ENCODE assay signal across 15 mouse cellular contexts in the genomic region with DNA sequence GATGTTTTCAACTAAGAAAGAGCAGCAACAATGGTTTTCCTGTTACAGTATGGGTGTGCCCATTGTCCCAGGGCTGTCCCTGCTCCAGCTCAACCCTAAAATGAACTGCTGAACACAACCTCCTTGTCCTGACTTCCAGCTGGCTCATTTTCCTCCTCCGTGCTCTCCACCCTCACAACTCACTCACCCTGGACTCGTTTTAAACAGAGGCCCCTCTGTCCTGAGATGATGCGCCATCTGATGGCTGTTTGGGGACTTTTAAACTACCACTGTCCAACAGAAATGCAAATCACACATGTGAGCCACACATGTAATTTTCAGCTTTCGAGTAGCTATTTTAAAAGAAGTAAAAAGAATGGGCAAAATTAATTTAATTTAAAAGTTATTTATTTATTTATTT. TPM values are rescaled to one million over a fixed set of nuclear protein-coding genes. Genes with fewer than 3 reads are reported as not detected.
DNase-seq lines count a peak whose midpoint lies in the region; ATAC-seq and TF ChIP-seq lines count a peak whose summit lies in the region.
"Had no signal": no experiment of that assay in that cellular context is flagged by ENCODE, and none has a peak within 500 bp of the region (broad histone marks: within the 10 kb centered on the region; RNA-seq: fewer than 3 reads in every experiment).

No protein-coding gene starts in this region.

- H3K36me3 ChIP-seq in lung, embryonic 14.5 days (ENCODE audit: insufficient read depth), result no peaks in the 10 kb centered on the region
- H3K36me3 ChIP-seq: embryonic facial prominence, embryonic 15.5 days; kidney, embryonic 15.5 days had no signal

- WGBS in lung, embryonic 14.5 days, result 33% methylated on average over 4 of the region's 4 CpGs

- no peaks in the 10 kb centered on the region for H3K4me1 ChIP-seq in lung, embryonic 14.5 days (ENCODE audit: insufficient read depth)

- no peaks in the 10 kb centered on the region for H3K9me3 ChIP-seq in lung, embryonic 14.5 days (ENCODE audit: low read depth, low read length)
- H3K9me3 ChIP-seq: embryonic facial prominence, embryonic 15.5 days; kidney, embryonic 15.5 days had no signal

- peak; percentile 44 for DNase-seq in gastrocnemius, postnatal 14 days
- no peak for DNase-seq in gastrocnemius, adult 8-10 months (ENCODE audit: low spot score in 2 of 2)
- DNase-seq in lung, embryonic 14.5 days, result peak; percentile 46
- DNase-seq in lung, postnatal 14 days, result no peak
- peak; percentile 21 for DNase-seq in R1 (ENCODE audit: low read depth, low spot score)
- DNase-seq in induced T-regulatory cell, adult 2 months (ENCODE audit: low read depth), result peak; percentile 12
- DNase-seq in urinary bladder, postnatal 25 days (ENCODE audit: low spot score), result no peak
- no peak for DNase-seq in c-Kit-positive CD71-positive TER-119-positive erythroid progenitor cells, embryonic 14.5 days (ENCODE audit: low spot score)
- DNase-seq: cerebellum, adult 11-12 months; thymus, postnatal 36 days had no signal

- H3K27ac ChIP-seq in lung, embryonic 14.5 days (ENCODE audit: low read depth), result no peak overlapping the region
- H3K27ac ChIP-seq: embryonic facial prominence, embryonic 15.5 days; kidney, embryonic 15.5 days had no signal

- H3K9ac ChIP-seq in lung, embryonic 14.5 days, result no peak overlapping the region
- H3K9ac ChIP-seq: embryonic facial prominence, embryonic 15.5 days; kidney, embryonic 15.5 days had no signal

- intact Hi-C loops in gastrocnemius, postnatal 14 days (cut with DNase I; ENCODE audit: low total_unique reads), result no loop called here

- no peak for ATAC-seq in lung, embryonic 14.5 days (ENCODE audit: insufficient read depth)
- ATAC-seq: CD4-positive, CD25-positive, alpha-beta regulatory T cell, adult 4 months had no signal

- no peak overlapping the region for H3K4me2 ChIP-seq in lung, embryonic 14.5 days
- H3K4me2 ChIP-seq: embryonic facial prominence, embryonic 15.5 days; kidney, embryonic 15.5 days had no signal

- H3K27me3 ChIP-seq in lung, embryonic 14.5 days (ENCODE audit: insufficient read depth, low read length), result no peaks in the 10 kb centered on the region
- H3K27me3 ChIP-seq: embryonic facial prominence, embryonic 15.5 days; kidney, embryonic 15.5 days had no signal

- TF ChIP-seq CTCF in lung, embryonic 14.5 days (IDR thresholded peaks at IDR 0.05; ENCODE audit: low read depth), result peak; percentile 36; the same call in 1 of the 2 replicates

- no peak overlapping the region for H3K4me3 ChIP-seq in lung, embryonic 14.5 days (ENCODE audit: low read depth, low read length)
- H3K4me3 ChIP-seq: embryonic facial prominence, embryonic 15.5 days; kidney, embryonic 15.5 days; myocyte had no signal

RNA-seq across cellular contexts. Expression of a gene that starts 2.3 kb away (rescaled TPM):
- total RNA-seq in gastrocnemius, postnatal 14 days (2021), result 1 to 10 TPM; 1.3 to 1.7 TPM
- 1 to 10 TPM in 1 of 4 experiments, under 1 TPM in 3; 0.29 to 1.1 (median 0.71) TPM for total RNA-seq in gastrocnemius, adult 8-10 months (2022)
- polyA plus RNA-seq in lung, embryonic 14.5 days (2014; fragmentation: Nextera tagmentation; extraction: Ambion mirVana), result 0.93 and 1.3 TPM in 2 replicates

RNA-seq across cellular contexts. Expression of a gene that starts 2.8 kb away (rescaled TPM):
- 1 to 10 TPM; 8.3 to 8.8 TPM for total RNA-seq in gastrocnemius, postnatal 14 days (2021)
- 1 to 10 TPM; 3.3 to 4.3 (median 4.1) TPM for total RNA-seq in gastrocnemius, adult 8-10 months (2022)
- polyA plus RNA-seq in lung, embryonic 14.5 days (2014; fragmentation: Nextera tagmentation; extraction: Ambion mirVana), result 11.4 and 12.7 TPM in 2 replicates

RNA-seq across cellular contexts. Expression of a gene that starts 24.7 kb away (rescaled TPM):
- 10 to 100 TPM; 18.9 to 21.7 TPM for total RNA-seq in gastrocnemius, postnatal 14 days (2021)
- 1 to 10 TPM; 4.9 to 9.2 (median 7.2) TPM for total RNA-seq in gastrocnemius, adult 8-10 months (2022)
- polyA plus RNA-seq in lung, embryonic 14.5 days (2014; fragmentation: Nextera tagmentation; extraction: Ambion mirVana), result 252 and 263 TPM in 2 replicates

RNA-seq across cellular contexts. Expression of a gene that starts 24.8 kb away (rescaled TPM):
- total RNA-seq in gastrocnemius, postnatal 14 days (2021), result 10 to 100 TPM; 66.9 to 77.6 TPM
- total RNA-seq in gastrocnemius, adult 8-10 months (2022), result 10 to 100 TPM; 80.9 to 89.6 (median 84.1) TPM
- 118 and 135 TPM in 2 replicates for polyA plus RNA-seq in lung, embryonic 14.5 days (2014; fragmentation: Nextera tagmentation; extraction: Ambion mirVana)

RNA-seq across cellular contexts. Expression of a gene that starts 32.5 kb away (rescaled TPM):
- under 1 TPM; 0.11 to 0.16 TPM for total RNA-seq in gastrocnemius, postnatal 14 days (2021)
- total RNA-seq in gastrocnemius, adult 8-10 months (2022), result under 1 TPM; 0.08 to 0.12 (median 0.10) TPM
- not detected in 2 replicates for polyA plus RNA-seq in lung, embryonic 14.5 days (2014; fragmentation: Nextera tagmentation; extraction: Ambion mirVana)
- total RNA-seq: heart, postnatal 36 days had no signal
- polyA plus RNA-seq: CD4-positive, CD25-positive, alpha-beta regulatory T cell, adult 4 months; kidney, embryonic 15.5 days had no signal

Comparison
In these comparisons a context has a peak if more than half of its experiments do, and no peak if none do; other contexts are left out.
1. DNase-seq: peak in gastrocnemius, postnatal 14 days (single experiment), lung, embryonic 14.5 days (single experiment), R1 (single experiment) and induced T-regulatory cell, adult 2 months (single experiment); none in gastrocnemius, adult 8-10 months (0 of 2), lung, postnatal 14 days (single experiment), urinary bladder, postnatal 25 days (single experiment) and c-Kit-positive CD71-positive TER-119-positive erythroid progenitor cells, embryonic 14.5 days (single experiment).